Mouse (Mus musculus) hindbrain, embryonic 13.5 days (tissue): ENCODE data around the gene Olfr1046. TPM values are rescaled to one million over a fixed set of nuclear protein-coding genes. Genes with fewer than 3 reads are reported as not detected.

Experiments
- polyA plus RNA-seq: library from polyadenylated mRNA; unstranded; fragments of >200 nt; fragmentation: Nextera tagmentation; extraction: Ambion mirVana; gene quantifications from 2 replicates; pipeline ENCODE4 v1.2.1, GENCODE M21; 2015

Olfr1046 gene
- polyA plus RNA-seq, 1 experiment from 2014 or later = not detected

Other genes starting within 250 kb of the Olfr1046 start
- not detected in 2 replicates for gene Olfr1029, start 245.4 kb downstream of the Olfr1046 start, polyA plus RNA-seq
- not detected in 2 replicates for gene Olfr1030, start 240.0 kb downstream of the Olfr1046 start, polyA plus RNA-seq
- gene Olfr1031, start 229.0 kb downstream of the Olfr1046 start, polyA plus RNA-seq = not detected in 2 replicates
- not detected in 2 replicates for gene Olfr1032, start 213.8 kb downstream of the Olfr1046 start, polyA plus RNA-seq
- gene Olfr1033, start 198.7 kb downstream of the Olfr1046 start, polyA plus RNA-seq = not detected in 2 replicates
- gene Olfr1034, start 173.5 kb downstream of the Olfr1046 start, polyA plus RNA-seq = not detected in 2 replicates
- not detected in 2 replicates for gene Olfr1036, start 145.3 kb downstream of the Olfr1046 start, polyA plus RNA-seq
- not detected in 2 replicates for gene Olfr1037, start 131.9 kb downstream of the Olfr1046 start, polyA plus RNA-seq
- gene Olfr1039, start 83.4 kb downstream of the Olfr1046 start, polyA plus RNA-seq = not detected in 2 replicates
- not detected in 2 replicates for gene Olfr1040, start 72.6 kb downstream of the Olfr1046 start, polyA plus RNA-seq
- gene Olfr1042, start 57.5 kb downstream of the Olfr1046 start, polyA plus RNA-seq = not detected in 2 replicates
- gene Olfr1043, start 51.8 kb downstream of the Olfr1046 start, polyA plus RNA-seq = not detected in 2 replicates
- gene Olfr1044, start 41.5 kb downstream of the Olfr1046 start, polyA plus RNA-seq = not detected in 2 replicates
- gene Olfr52, start 33.6 kb downstream of the Olfr1046 start, polyA plus RNA-seq = not detected in 2 replicates
- gene Olfr1045, start 16.3 kb downstream of the Olfr1046 start, polyA plus RNA-seq = not detected in 2 replicates
- gene Olfr1047, start 12.1 kb upstream of the Olfr1046 start, polyA plus RNA-seq = not detected in 2 replicates
- not detected in 2 replicates for gene Olfr1048, start 21.0 kb upstream of the Olfr1046 start, polyA plus RNA-seq
- gene Olfr1049, start 39.0 kb upstream of the Olfr1046 start, polyA plus RNA-seq = not detected in 2 replicates
- gene Olfr1051, start 59.8 kb upstream of the Olfr1046 start, polyA plus RNA-seq = not detected in 2 replicates
- not detected in 2 replicates for gene Olfr1052, start 73.1 kb upstream of the Olfr1046 start, polyA plus RNA-seq
- not detected in 2 replicates for gene Olfr1053, start 96.0 kb upstream of the Olfr1046 start, polyA plus RNA-seq
- not detected in 2 replicates for gene Olfr1054, start 116.1 kb upstream of the Olfr1046 start, polyA plus RNA-seq
- gene Olfr1055, start 131.0 kb upstream of the Olfr1046 start, polyA plus RNA-seq = not detected in 2 replicates
- gene Olfr1056, start 143.2 kb upstream of the Olfr1046 start, polyA plus RNA-seq = not detected in 2 replicates
- not detected in 2 replicates for gene Olfr1057, start 159.1 kb upstream of the Olfr1046 start, polyA plus RNA-seq
- not detected in 2 replicates for gene Olfr1058, start 169.2 kb upstream of the Olfr1046 start, polyA plus RNA-seq
- gene Olfr1061, start 194.7 kb upstream of the Olfr1046 start, polyA plus RNA-seq = not detected in 2 replicates
- gene Olfr1062, start 207.4 kb upstream of the Olfr1046 start, polyA plus RNA-seq = not detected in 2 replicates
- gene Olfr1065, start 231.3 kb upstream of the Olfr1046 start, polyA plus RNA-seq = not detected in 2 replicates
- gene Olfr1066, start 237.0 kb upstream of the Olfr1046 start, polyA plus RNA-seq = not detected in 2 replicates